Mouse (Mus musculus) T-helper 2 cell (primary cell): ENCODE results near the gene Carmil1.

Experiments used
- in situ Hi-C: fragments of 300-600 bp; cut with MboI, MseI; formaldehyde crosslinking; loops from one replicate; pipeline ENCODE4 v1.15.1; 2025; ENCODE audit warnings: high pct_unique_total_duplicates

The Carmil1 gene

GRCm38 (mm10) chr13:24211229-24211628 is 69.4 kb downstream of the Carmil1 start:
- in situ Hi-C loops: no loop called here

DNA sequence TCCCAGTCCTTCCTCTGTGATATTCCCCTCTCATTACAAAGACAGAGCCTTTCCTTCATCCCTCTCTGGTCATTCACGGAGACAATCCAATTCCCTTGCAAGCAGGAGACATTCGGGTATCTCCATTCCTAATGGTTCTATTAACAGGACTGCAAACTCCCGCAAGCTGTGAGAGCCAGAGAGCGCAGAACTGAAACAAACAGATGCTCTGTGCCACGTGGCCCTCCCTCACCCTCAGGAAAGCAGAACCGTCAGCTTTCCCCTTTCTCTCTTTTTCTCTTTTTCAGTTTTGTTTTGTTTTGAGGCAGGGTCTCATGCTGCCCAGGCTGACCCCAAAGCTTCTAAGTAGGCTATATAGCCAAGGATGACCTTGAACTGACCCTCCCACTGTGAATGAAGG is 74.5 kb downstream of the Carmil1 start:
- in situ Hi-C loops: no loop called here

GRCm38 (mm10) chr13:24202314-24202713 is 78.3 kb downstream of the Carmil1 start:
- in situ Hi-C loops: no loop called here

DNA sequence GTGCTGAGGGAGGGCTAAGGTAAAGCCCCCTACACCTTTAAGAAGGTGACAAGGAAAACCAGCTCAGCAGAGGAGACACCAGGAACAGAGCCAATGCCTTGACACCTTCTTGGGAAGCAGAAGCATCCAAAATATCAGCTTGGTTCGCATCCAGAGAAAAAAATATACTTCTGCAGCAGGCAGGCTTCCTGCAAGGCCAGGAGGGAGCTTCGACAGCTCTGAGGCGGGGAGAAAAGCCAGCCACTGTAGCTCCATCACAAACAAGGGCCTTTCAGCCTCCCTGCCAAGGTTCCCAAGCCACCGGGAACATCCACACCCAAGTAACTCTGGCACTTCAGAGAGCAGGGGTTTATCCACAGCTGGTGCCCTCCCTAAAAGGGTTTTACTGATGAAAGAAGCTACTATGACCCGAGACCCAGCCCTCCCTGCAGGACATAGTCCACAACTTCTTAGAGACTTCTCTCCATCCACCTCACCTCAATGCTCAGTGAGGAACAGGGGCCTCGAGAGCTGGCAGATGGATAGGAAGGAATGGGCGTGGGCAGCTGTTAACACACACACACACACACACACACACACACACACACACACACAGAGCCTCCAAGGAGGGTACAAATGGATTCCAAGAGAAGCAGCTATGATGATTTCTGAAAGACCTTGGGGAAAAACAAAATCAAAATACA is 80.6 kb downstream of the Carmil1 start:
- in situ Hi-C loops: no loop called here

GRCm38 (mm10) chr13:24198396-24198924 is 82.1 kb downstream of the Carmil1 start:
- in situ Hi-C loops: no loop called here

- in situ Hi-C loops: no loop called here
These were observed 85.2 kb downstream of the Carmil1 start for GRCm38 (mm10) chr13:24195371-24195770.

GRCm38 (mm10) chr13:24194018-24194417 is 86.6 kb downstream of the Carmil1 start:
- in situ Hi-C loops: no loop called here

- in situ Hi-C loops: no loop called here
These were observed 89.5 kb downstream of the Carmil1 start for GRCm38 (mm10) chr13:24190875-24191663.

DNA sequence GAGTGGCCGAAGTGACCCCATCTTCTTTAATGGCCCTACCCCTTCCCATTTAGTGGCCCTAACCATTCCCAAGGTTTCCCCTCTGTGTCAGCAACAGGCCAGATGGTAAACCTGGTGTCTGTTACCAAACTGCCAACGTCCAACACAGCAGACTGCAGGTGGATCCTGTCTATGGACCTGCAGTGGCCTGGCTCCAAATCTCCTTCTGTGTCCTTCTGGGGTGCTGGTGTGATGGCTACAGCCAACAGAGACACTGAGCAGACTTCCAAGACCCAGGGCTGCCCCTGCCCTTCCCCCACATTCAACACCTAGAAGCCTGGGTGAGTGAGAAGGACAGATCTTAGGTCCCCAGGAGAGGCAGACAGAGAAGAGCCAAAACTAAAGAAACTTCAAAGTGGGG is 93.6 kb downstream of the Carmil1 start:
- in situ Hi-C loops: no loop called here

- in situ Hi-C loops: no loop called here
These were observed 95.0 kb downstream of the Carmil1 start for GRCm38 (mm10) chr13:24185641-24186040.

DNA sequence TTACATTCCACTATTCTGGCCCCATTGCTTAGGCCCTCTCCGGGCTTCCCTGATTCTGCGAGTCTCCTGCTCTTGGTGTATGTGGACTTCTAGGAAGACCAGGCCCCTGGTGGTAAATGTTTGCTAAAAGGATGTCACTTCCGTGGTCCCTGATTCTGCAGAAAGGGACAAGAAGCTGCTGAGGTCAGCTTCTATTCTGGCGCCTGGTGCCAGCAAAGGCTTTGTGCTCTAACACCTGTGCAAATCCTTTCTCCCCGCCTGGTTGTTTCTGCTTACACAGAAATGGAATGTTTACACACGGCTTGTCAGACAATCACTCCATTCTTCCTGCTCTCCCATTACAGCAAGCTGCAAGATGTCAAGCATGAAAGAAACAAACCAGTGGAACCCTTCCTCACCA is 97.7 kb downstream of the Carmil1 start:
- in situ Hi-C loops: no loop called here

DNA sequence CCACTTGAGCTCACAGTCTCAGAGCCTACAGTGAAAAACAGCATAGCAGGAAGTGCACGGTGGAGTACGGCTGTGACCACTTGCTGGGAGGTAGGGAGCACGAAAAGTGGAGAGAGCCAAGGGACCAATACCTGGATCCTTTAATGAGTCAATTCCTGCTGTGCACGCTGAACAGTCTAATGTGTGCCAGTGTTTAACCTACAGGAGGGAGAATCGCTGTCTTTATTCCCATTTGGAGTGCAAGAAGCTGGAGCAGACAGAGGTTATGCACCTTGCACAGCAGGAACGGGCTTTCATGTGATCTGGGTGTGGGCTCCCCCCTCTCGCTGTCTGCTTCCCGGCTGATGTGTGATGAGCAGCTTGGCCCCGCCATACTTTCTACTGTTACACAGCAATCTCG is 101.1 kb downstream of the Carmil1 start:
- in situ Hi-C loops: no loop called here

- in situ Hi-C loops: no loop called here
These were observed 103.0 kb downstream of the Carmil1 start for GRCm38 (mm10) chr13:24177600-24177999.

DNA sequence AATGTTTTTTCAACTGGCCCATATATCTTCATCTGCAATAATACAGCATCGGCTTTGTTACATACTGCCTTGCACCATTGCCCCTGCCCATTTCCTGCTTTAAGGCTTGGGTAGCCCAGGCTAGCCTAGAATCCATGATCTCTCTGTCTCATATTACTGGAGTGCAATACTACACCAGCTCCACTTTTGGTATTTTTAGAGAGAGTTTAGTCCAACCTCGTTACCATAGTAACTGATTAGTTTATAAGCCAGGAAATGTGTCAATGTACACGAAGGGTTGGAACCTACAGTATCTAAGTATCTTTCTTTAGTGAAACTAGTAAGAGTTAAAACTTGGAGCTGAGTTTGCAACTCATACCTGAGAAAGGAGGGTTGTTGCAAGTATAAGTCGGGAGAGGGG is 103.8 kb downstream of the Carmil1 start:
- in situ Hi-C loops: no loop called here

DNA sequence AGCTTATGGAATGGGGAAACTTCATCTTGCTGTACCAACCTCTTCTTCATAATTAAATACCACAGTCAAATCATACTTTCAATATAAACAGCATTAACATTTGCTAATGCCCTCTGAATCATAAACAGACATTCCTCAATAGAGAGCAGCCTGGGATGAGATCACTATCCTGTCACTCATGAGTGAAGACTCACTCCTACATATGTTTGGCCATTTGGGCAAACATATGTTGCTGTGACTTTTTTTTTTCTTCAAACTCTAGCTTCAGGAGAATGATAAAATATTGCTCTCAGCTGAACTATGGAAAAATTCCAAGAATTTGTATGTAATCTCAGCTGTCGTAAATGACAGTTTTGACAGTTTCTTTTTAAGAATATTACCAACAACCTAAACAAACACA is 110.9 kb downstream of the Carmil1 start:
- in situ Hi-C loops: no loop called here

DNA sequence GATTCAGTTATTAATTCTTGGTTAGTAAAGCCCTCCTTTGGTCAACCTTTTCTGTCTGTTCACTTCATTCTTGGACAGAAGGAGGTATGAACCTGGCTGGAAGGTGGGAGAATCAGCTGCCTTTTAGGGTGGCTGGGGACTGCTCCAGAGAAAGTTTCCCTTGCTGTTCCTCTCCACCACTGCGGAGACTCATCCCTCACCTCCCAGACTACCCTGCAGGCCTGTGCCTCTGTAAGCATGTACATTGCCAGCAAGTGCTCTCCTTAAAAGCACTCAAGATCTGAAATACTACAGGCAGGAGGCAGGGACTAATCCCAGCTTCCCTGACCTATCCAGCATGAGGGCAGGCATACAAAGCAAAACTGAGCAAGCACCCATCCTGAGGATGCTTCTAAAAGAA is 117.2 kb downstream of the Carmil1 start:
- in situ Hi-C loops: no loop called here

GRCm38 (mm10) chr13:24161105-24161504 is 119.5 kb downstream of the Carmil1 start:
- in situ Hi-C loops: no loop called here

GRCm38 (mm10) chr13:24159972-24160371 is 120.6 kb downstream of the Carmil1 start:
- in situ Hi-C loops: no loop called here

DNA sequence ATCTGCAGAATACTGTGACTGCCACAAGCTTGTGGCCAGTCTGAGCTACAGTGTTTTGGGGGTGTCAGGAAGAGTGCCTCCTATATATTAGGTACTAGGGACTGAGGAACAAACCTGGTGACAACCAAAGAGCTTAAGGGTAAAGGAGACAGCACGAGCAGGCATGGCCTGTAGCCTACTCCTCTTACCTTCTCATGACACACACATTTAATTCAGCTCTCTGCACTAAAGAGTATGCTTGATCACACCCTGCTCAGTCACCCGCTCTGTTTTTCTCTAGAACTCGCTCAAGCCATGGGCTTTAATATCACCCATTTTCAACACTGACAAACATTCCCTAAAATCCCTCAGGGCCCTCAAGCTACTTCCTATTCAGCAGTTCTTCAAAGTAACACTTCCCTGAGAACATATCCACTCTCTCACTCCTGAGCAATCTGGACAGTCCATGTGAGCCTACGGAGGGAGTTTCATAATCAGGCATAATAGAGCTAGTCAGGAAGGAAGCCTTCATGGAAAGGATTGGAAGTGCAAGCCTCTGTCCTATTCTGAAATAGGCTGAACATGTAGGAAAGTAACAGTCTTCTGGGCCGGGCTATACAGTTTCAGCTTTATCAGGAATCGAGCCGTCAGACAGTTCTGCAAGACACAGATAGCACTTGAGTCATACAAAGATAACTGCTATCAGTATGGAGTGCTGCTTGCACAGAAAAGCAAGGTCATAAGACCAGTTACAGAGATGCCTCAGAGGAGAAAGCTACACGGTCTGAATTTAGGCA is 121.2 kb downstream of the Carmil1 start:
- in situ Hi-C loops: no loop called here

- in situ Hi-C loops: no loop called here
These were observed 123.0 kb downstream of the Carmil1 start for GRCm38 (mm10) chr13:24157560-24158011.

GRCm38 (mm10) chr13:24155190-24155589 is 125.4 kb downstream of the Carmil1 start:
- in situ Hi-C loops: no loop called here
